Mouse (Mus musculus): Measurements from ENCODE around the gene Klrg2. TPM values are rescaled to one million over a fixed set of nuclear protein-coding genes. Genes with fewer than 3 reads are reported as not detected.
"Not testable (repeated sequence)": the region's sequence is repeated elsewhere in the genome, so short reads cannot be mapped to it uniquely, and the experiment has no call there.

Gene Klrg2
- 0.06 TPM in 2 replicates for polyA plus RNA-seq (2016; fragmentation: Nextera tagmentation; extraction: Ambion mirVana)

- H3K4me1 ChIP-seq, result peaks cover 20% of the 10 kb centered on the region
- 2% methylated on average over 60 of the region's 60 CpGs for WGBS
- H3K4me3 ChIP-seq, result peak within 1 kb of the TSS; percentile 68
- H3K27me3 ChIP-seq (ENCODE audit: poor library complexity, severe bottlenecking), result peaks cover 99% of the 10 kb centered on the region
- H3K27ac ChIP-seq, result no peak within 1 kb of the TSS
- DNase-seq (ENCODE audit: extremely low spot score, low spot score), result peak; percentile 67
- no peaks in the 10 kb centered on the region for H3K9me3 ChIP-seq
- H3K36me3 ChIP-seq (replicated peaks), result no peaks in the 10 kb centered on the region
Measured at GRCm38 (mm10) chr6:38636852-38637618, at the start of gene Klrg2. Klrg2 (minus strand) TSS chr6:38637242.

GRCm38 (mm10) chr6:38682532-38682931, 45.5 kb upstream of the Klrg2 start:
- H3K9me3 ChIP-seq, result no peaks in the 10 kb centered on the region
- H3K36me3 ChIP-seq (replicated peaks), result peaks cover 16% of the 10 kb centered on the region
- no peak overlapping the region for H3K27ac ChIP-seq
- no peaks in the 10 kb centered on the region for H3K27me3 ChIP-seq (ENCODE audit: poor library complexity, severe bottlenecking)
- no peak for DNase-seq (ENCODE audit: extremely low spot score, low spot score)
- no peaks in the 10 kb centered on the region for H3K4me1 ChIP-seq
- H3K4me3 ChIP-seq, result no peak overlapping the region
- WGBS, result 73% methylated on average over 2 of the region's 2 CpGs

- no peaks in the 10 kb centered on the region for H3K4me1 ChIP-seq
- no peaks in the 10 kb centered on the region for H3K27me3 ChIP-seq (ENCODE audit: poor library complexity, severe bottlenecking)
- no peak overlapping the region for H3K27ac ChIP-seq
- no peak for DNase-seq (ENCODE audit: extremely low spot score, low spot score)
- no peak overlapping the region for H3K4me3 ChIP-seq
- WGBS, result 78% methylated on average over 9 of the region's 9 CpGs
- no peaks in the 10 kb centered on the region for H3K36me3 ChIP-seq (replicated peaks)
- no peaks in the 10 kb centered on the region for H3K9me3 ChIP-seq
Measured at GRCm38 (mm10) chr6:38677629-38678028, 40.6 kb upstream of the Klrg2 start.

- no peaks in the 10 kb centered on the region for H3K4me1 ChIP-seq
- no peaks in the 10 kb centered on the region for H3K9me3 ChIP-seq
- H3K36me3 ChIP-seq (replicated peaks), result no peaks in the 10 kb centered on the region
- no peak overlapping the region for H3K4me3 ChIP-seq
- H3K27ac ChIP-seq, result no peak overlapping the region
- no peaks in the 10 kb centered on the region for H3K27me3 ChIP-seq (ENCODE audit: poor library complexity, severe bottlenecking)
- no peak for DNase-seq (ENCODE audit: extremely low spot score, low spot score)
- 87% methylated on average over 14 of the region's 14 CpGs for WGBS
Measured at GRCm38 (mm10) chr6:38676723-38677122, 39.7 kb upstream of the Klrg2 start.

- Histone ChIP-seq H3K27me3 (ENCODE audit: poor library complexity, severe bottlenecking) (no peaks in the 10 kb centered on the region), H3K27ac (no peak overlapping the region), H3K9me3 (no peaks in the 10 kb centered on the region), H3K36me3 (replicated peaks) (no peaks in the 10 kb centered on the region), H3K4me1 (no peaks in the 10 kb centered on the region), H3K4me3 (no peak overlapping the region)
- 91% methylated on average over 6 of the region's 6 CpGs for WGBS
- DNase-seq (ENCODE audit: extremely low spot score, low spot score), result no peak
Measured at GRCm38 (mm10) chr6:38676217-38676616, 39.2 kb upstream of the Klrg2 start.

- Histone ChIP-seq H3K9me3 (no peaks in the 10 kb centered on the region), H3K27ac (no peak overlapping the region), H3K4me3 (no peak overlapping the region), H3K27me3 (ENCODE audit: poor library complexity, severe bottlenecking) (no peaks in the 10 kb centered on the region; the same call in 1 of the 2 replicates), H3K4me1 (peaks cover 3% of the 10 kb centered on the region; the same call in 1 of the 2 replicates), H3K36me3 (replicated peaks) (no peaks in the 10 kb centered on the region)
- DNase-seq (ENCODE audit: extremely low spot score, low spot score), result no peak
- 94% methylated on average over 3 of the region's 3 CpGs for WGBS
Measured at GRCm38 (mm10) chr6:38672011-38672410, 35.0 kb upstream of the Klrg2 start.

GRCm38 (mm10) chr6:38671270-38671669, 34.2 kb upstream of the Klrg2 start:
- H3K4me3 ChIP-seq, result no peak overlapping the region
- no peak for DNase-seq (ENCODE audit: extremely low spot score, low spot score)
- H3K27me3 ChIP-seq (ENCODE audit: poor library complexity, severe bottlenecking), result no peaks in the 10 kb centered on the region; the same call in 1 of the 2 replicates
- 84% methylated on average over 7 of the region's 7 CpGs for WGBS
- no peaks in the 10 kb centered on the region for H3K9me3 ChIP-seq
- no peaks in the 10 kb centered on the region for H3K36me3 ChIP-seq (replicated peaks)
- H3K27ac ChIP-seq, result no peak overlapping the region
- peaks cover 6% of the 10 kb centered on the region; the same call in 1 of the 2 replicates for H3K4me1 ChIP-seq

- H3K4me3 ChIP-seq; DNase-seq (ENCODE audit: extremely low spot score, low spot score); H3K9me3 ChIP-seq; H3K4me1 ChIP-seq; H3K27ac ChIP-seq; H3K27me3 ChIP-seq (ENCODE audit: poor library complexity, severe bottlenecking); H3K36me3 ChIP-seq (replicated peaks): not testable (repeated sequence)
- WGBS, result 80% methylated on average over 1 of the region's 1 CpGs
Measured at GRCm38 (mm10) chr6:38670488-38670887, 33.4 kb upstream of the Klrg2 start.

GRCm38 (mm10) chr6:38669580-38669979, 32.5 kb upstream of the Klrg2 start:
- H3K27me3 ChIP-seq (ENCODE audit: poor library complexity, severe bottlenecking), result peaks cover 15% of the 10 kb centered on the region
- DNase-seq (ENCODE audit: extremely low spot score, low spot score), result no peak
- no peak overlapping the region for H3K27ac ChIP-seq
- H3K4me3 ChIP-seq, result no peak overlapping the region
- no peaks in the 10 kb centered on the region for H3K9me3 ChIP-seq
- H3K36me3 ChIP-seq (replicated peaks), result no peaks in the 10 kb centered on the region
- 65% methylated on average over 6 of the region's 6 CpGs for WGBS
- H3K4me1 ChIP-seq, result peaks cover 6% of the 10 kb centered on the region; the same call in 1 of the 2 replicates

GRCm38 (mm10) chr6:38662714-38663615, 25.9 kb upstream of the Klrg2 start, which contains the start of gene Clec2l:
Clec2l (plus strand) TSS chr6:38663069.
- H3K27me3 ChIP-seq (ENCODE audit: poor library complexity, severe bottlenecking), result peaks cover 61% of the 10 kb centered on the region
- WGBS, result under 1% methylated on average over 84 of the region's 84 CpGs

GRCm38 (mm10) chr6:38661626-38662025, 24.6 kb upstream of the Klrg2 start:
- H3K36me3 ChIP-seq (replicated peaks), result no peaks in the 10 kb centered on the region
- 19% methylated on average over 4 of the region's 4 CpGs for WGBS
- H3K27ac ChIP-seq, result no peak overlapping the region
- H3K4me1 ChIP-seq, result peaks cover 20% of the 10 kb centered on the region
- no peak for DNase-seq (ENCODE audit: extremely low spot score, low spot score)
- no peak overlapping the region for H3K4me3 ChIP-seq
- H3K9me3 ChIP-seq, result no peaks in the 10 kb centered on the region
- H3K27me3 ChIP-seq (ENCODE audit: poor library complexity, severe bottlenecking), result peaks cover 61% of the 10 kb centered on the region

More at GRCm38 (mm10) chr6:38662714-38663615, 25.9 kb upstream of the Klrg2 start, which contains the start of gene Clec2l:
- H3K9me3 ChIP-seq, result no peaks in the 10 kb centered on the region
- H3K27ac ChIP-seq, result peak within 1 kb of the TSS; percentile 76
- peak within 1 kb of the TSS; percentile 66 for H3K4me3 ChIP-seq
- no peaks in the 10 kb centered on the region for H3K36me3 ChIP-seq (replicated peaks)
- peak; percentile 37 for DNase-seq (ENCODE audit: extremely low spot score, low spot score)
- H3K4me1 ChIP-seq, result peaks cover 22% of the 10 kb centered on the region

- Histone ChIP-seq H3K27ac (no peak overlapping the region), H3K4me1 (no peaks in the 10 kb centered on the region)
- 43% methylated on average over 14 of the region's 14 CpGs for WGBS
Measured at GRCm38 (mm10) chr6:38650263-38650937, 13.4 kb upstream of the Klrg2 start.

More at GRCm38 (mm10) chr6:38650263-38650937, 13.4 kb upstream of the Klrg2 start:
- Histone ChIP-seq H3K27me3 (ENCODE audit: poor library complexity, severe bottlenecking) (no peaks in the 10 kb centered on the region), H3K4me3 (no peak overlapping the region), H3K9me3 (no peaks in the 10 kb centered on the region), H3K36me3 (replicated peaks) (no peaks in the 10 kb centered on the region)
- peak; percentile 71 for DNase-seq (ENCODE audit: extremely low spot score, low spot score)

All from forebrain, embryonic 10.5 days (tissue).